ENCODE assay signal across 19 mouse cellular contexts in the genomic region with DNA sequence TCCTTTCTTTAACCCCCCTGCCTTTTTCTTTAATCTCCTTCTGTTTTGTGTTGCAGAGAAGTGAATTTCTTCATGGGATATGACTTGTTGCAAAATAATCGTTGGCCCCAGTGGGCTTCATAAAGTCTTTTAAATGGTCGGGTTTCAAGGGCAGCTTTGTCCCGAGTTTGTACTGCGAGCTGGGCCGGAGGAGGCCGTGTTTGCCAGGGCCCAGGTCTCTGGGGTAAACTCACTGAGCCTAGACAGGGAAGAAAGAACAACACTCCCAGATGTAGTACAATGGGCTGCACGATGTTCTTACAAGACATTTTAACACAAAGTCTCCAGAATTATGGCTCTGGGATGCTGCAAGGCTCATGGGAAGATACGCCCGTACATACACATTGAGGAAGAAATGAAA. TPM values are rescaled to one million over a fixed set of nuclear protein-coding genes. Genes with fewer than 3 reads are reported as not detected.
DNase-seq lines count a peak whose midpoint lies in the region; TF ChIP-seq lines count a peak whose summit lies in the region.
"Had no signal": no experiment of that assay in that cellular context is flagged by ENCODE, and none has a peak within 500 bp of the region (broad histone marks: within the 10 kb centered on the region; RNA-seq: fewer than 3 reads in every experiment).

No protein-coding gene starts in this region.

- H3K27me3 ChIP-seq in CH12.LX (replicated peaks) = no peaks in the 10 kb centered on the region
- peaks cover 13% of the 10 kb centered on the region; the same call in 1 of the 2 replicates for H3K27me3 ChIP-seq in limb, embryonic 10.5 days (ENCODE audit: low read depth, poor library complexity, severe bottlenecking)
- H3K27me3 ChIP-seq: kidney, embryonic 15.5 days; megakaryocyte, embryonic 14.5 days; midbrain, embryonic 15.5 days; neural tube, embryonic 15.5 days had no signal

- peak; percentile 7 to 46 for DNase-seq in adrenal gland, postnatal 36 days
- no peak for DNase-seq in adrenal gland, adult 8-10 months
- DNase-seq in CH12.LX (ENCODE audit: extremely low read depth) = no peak
- DNase-seq in gastrocnemius, adult 8-10 months (ENCODE audit: low spot score in 2 of 2) = peak; percentile 41 to 47
- DNase-seq in limb, embryonic 10.5 days (ENCODE audit: low spot score) = no peak
- DNase-seq in lung, adult 2 months = no peak
- DNase-seq in layer of hippocampus, adult 9-11 months = no peak
- DNase-seq: cerebellum, adult 18-20 months; cerebellum, postnatal 36 days; layer of hippocampus, postnatal 36 days; liver, postnatal 0 days; lung, postnatal 14 days; thymus, adult 2 months had no signal

- TF ChIP-seq EP300 in CH12.LX (IDR thresholded peaks at IDR 0.05; ENCODE audit: low read length) = no peak

- no peak overlapping the region for H3K27ac ChIP-seq in CH12.LX (ENCODE audit: insufficient read depth, low read depth)
- H3K27ac ChIP-seq in limb, embryonic 10.5 days = peak overlapping the region; percentile 53; the same call in 1 of the 2 replicates
- H3K27ac ChIP-seq: embryonic facial prominence, embryonic 10.5 days; kidney, embryonic 15.5 days; midbrain, embryonic 15.5 days; neural tube, embryonic 15.5 days had no signal

- no peak for TF ChIP-seq POLR2A in CH12.LX (IDR thresholded peaks at IDR 0.05; ENCODE audit: low read depth, low read length)
- TF ChIP-seq POLR2A in lung, adult 2 months (IDR thresholded peaks at IDR 0.05; ENCODE audit: borderline replicate concordance, extremely low read depth, low read depth, low read length) = no peak

- H3K9ac ChIP-seq in CH12.LX (ENCODE audit: insufficient read depth, low read depth) = no peak overlapping the region
- H3K9ac ChIP-seq: kidney, embryonic 15.5 days; liver, postnatal 0 days; midbrain, embryonic 15.5 days; neural tube, embryonic 15.5 days had no signal

- no peaks in the 10 kb centered on the region for H3K4me1 ChIP-seq in CH12.LX (ENCODE audit: control insufficient read depth in 1 of 2, insufficient read depth in 2 of 2)
- H3K4me1 ChIP-seq in limb, embryonic 10.5 days = peaks cover 19% of the 10 kb centered on the region
- no peaks in the 10 kb centered on the region; the same call in 1 of the 2 replicates for H3K4me1 ChIP-seq in lung, adult 2 months (ENCODE audit: control insufficient read depth, insufficient read depth, low read length)
- H3K4me1 ChIP-seq: megakaryocyte, embryonic 14.5 days; midbrain, embryonic 15.5 days; neural tube, embryonic 15.5 days had no signal

- dilution Hi-C loops in CH12.LX (cut with MboI; ENCODE audit: extremely low pct_ligation_motif_present, extremely low pct_unique_long_range_greater_than_20kb, low sequenced_read_pairs) = no loop called here

- H3K4me3 ChIP-seq in CH12.LX (replicated peaks in 1 of 3; ENCODE audit: low read depth in 2 of 3, low read length in 2 of 3, poor library complexity in 1 of 3) = no peak overlapping the region
- H3K4me3 ChIP-seq in limb, embryonic 10.5 days = no peak overlapping the region
- H3K4me3 ChIP-seq in lung, adult 2 months (replicated peaks; ENCODE audit: extremely low read depth, low read depth, low read length) = no peak overlapping the region
- H3K4me3 ChIP-seq: embryonic facial prominence, embryonic 10.5 days; kidney, embryonic 15.5 days; megakaryocyte, embryonic 14.5 days; midbrain, embryonic 15.5 days; myocyte; neural tube, embryonic 15.5 days had no signal

- TF ChIP-seq RAD21 in CH12.LX (IDR thresholded peaks at IDR 0.05; ENCODE audit: low read depth, low read length) = no peak

- H3K36me3 ChIP-seq in CH12.LX (replicated peaks in 1 of 2; ENCODE audit: control insufficient read depth in 1 of 2, insufficient read depth in 1 of 2, low read length in 1 of 2) = no peaks in the 10 kb centered on the region
- H3K36me3 ChIP-seq in limb, embryonic 10.5 days = no peaks in the 10 kb centered on the region
- H3K36me3 ChIP-seq: embryonic facial prominence, embryonic 10.5 days; kidney, embryonic 15.5 days; midbrain, embryonic 15.5 days; neural tube, embryonic 15.5 days had no signal

- no peak for TF ChIP-seq CTCF in CH12.LX (conservative IDR thresholded peaks at IDR 0.05 in 1 of 2, IDR thresholded peaks at IDR 0.05 in 1 of 2; ENCODE audit: low read depth in 2 of 2, low read length in 2 of 2)
- TF ChIP-seq CTCF in lung, adult 2 months (IDR thresholded peaks at IDR 0.05; ENCODE audit: insufficient read depth, low read length) = no peak

- H3K9me3 ChIP-seq in CH12.LX (replicated peaks; ENCODE audit: low read length) = no peaks in the 10 kb centered on the region
- no peaks in the 10 kb centered on the region for H3K9me3 ChIP-seq in limb, embryonic 10.5 days (replicated peaks)
- H3K9me3 ChIP-seq: embryonic facial prominence, embryonic 10.5 days; kidney, embryonic 15.5 days; megakaryocyte, embryonic 14.5 days; midbrain, embryonic 15.5 days; neural tube, embryonic 15.5 days had no signal

- in situ Hi-C loops in CH12.LX (cut with MboI; ENCODE audit: low pct_ligation_motif_present, low pct_unique_long_range_greater_than_20kb, low sequenced_read_pairs) = loop anchor here (25.0 kb wide), 1 partner anchor 209 kb away; no protein-coding TSS in a partner anchor

- 0 out of 2 replicates have a peak overlapping the region, but pooled peaks have one; percentile 15 for H3K4me2 ChIP-seq in CH12.LX (ENCODE audit: insufficient read depth, low read depth, poor library complexity, severe bottlenecking)
- H3K4me2 ChIP-seq: kidney, embryonic 15.5 days; midbrain, embryonic 15.5 days; neural tube, embryonic 15.5 days had no signal

- 85% methylated on average over 9 of the region's 9 CpGs for WGBS in limb, embryonic 10.5 days
- 80% methylated on average over 9 of the region's 9 CpGs for WGBS in lung, adult 2 months

- no peaks in the 10 kb centered on the region for H3K79me2 ChIP-seq in CH12.LX (replicated peaks; ENCODE audit: control insufficient read depth, extremely low read depth, insufficient read depth, poor library complexity, severe bottlenecking)

TF ChIP-seq in CH12.LX, 34 proteins besides CTCF, POLR2A, EP300 and RAD21:
- no peak for TF ChIP-seq ZNF384 (IDR thresholded peaks at IDR 0.05; ENCODE audit: low read depth, low read length)
- no peak for TF ChIP-seq TCF12 (IDR thresholded peaks at IDR 0.05; ENCODE audit: low read depth, low read length)
- TF ChIP-seq ZMIZ1 (IDR thresholded peaks at IDR 0.05; ENCODE audit: low read depth, low read length) = no peak
- no peak for TF ChIP-seq ZC3H11A (IDR thresholded peaks at IDR 0.05; ENCODE audit: low read depth, low read length)
- no peak for TF ChIP-seq MYC (IDR thresholded peaks at IDR 0.05; ENCODE audit: low read depth, low read length)
- TF ChIP-seq NRF1 (IDR thresholded peaks at IDR 0.05; ENCODE audit: low read depth, low read length) = no peak
- TF ChIP-seq ETS1 (conservative IDR thresholded peaks at IDR 0.05; ENCODE audit: low read depth, low read length) = no peak
- no peak for TF ChIP-seq USF2 (conservative IDR thresholded peaks at IDR 0.05; ENCODE audit: low read depth, low read length)

RNA-seq across cellular contexts. Expression of gene Bmper, which starts 23.5 kb away (rescaled TPM):
- 1 to 10 TPM; 2.2 to 2.7 TPM for total RNA-seq in adrenal gland, postnatal 36 days (2021)
- 1 to 10 TPM in 1 of 4 experiments, under 1 TPM in 3; 0.66 to 1.1 (median 0.75) TPM for total RNA-seq in adrenal gland, adult 8-10 months (2022)
- total RNA-seq in CH12.LX (2012; rRNA removed) (1.3 and 1.9 TPM in 2 replicates), CH12.LX (2014; rRNA removed) (1.4 and 1.6 TPM in 2 replicates)
- polyA plus RNA-seq in CH12.LX (2012; ENCODE audit: insufficient read length, low read depth) = 1.3 and 1.5 TPM in 2 replicates
- 1 to 10 TPM; 2.0 to 5.3 (median 3.0) TPM for total RNA-seq in gastrocnemius, adult 8-10 months (2022)
- polyA plus RNA-seq in limb, embryonic 10.5 days (2016; fragmentation: Nextera tagmentation; extraction: Ambion mirVana) = 0.55 and 2.7 TPM in 2 replicates
- 8.5 and 12.0 TPM in 2 replicates for polyA plus RNA-seq in lung, adult 2 months (2012; rRNA removed)

Comparison
In these comparisons a context has a peak if more than half of its experiments do, and no peak if none do; other contexts are left out.
1. DNase-seq: peak in adrenal gland, postnatal 36 days (2 of 2) and gastrocnemius, adult 8-10 months (2 of 2); none in adrenal gland, adult 8-10 months (single experiment), CH12.LX (single experiment), limb, embryonic 10.5 days (single experiment), lung, adult 2 months (single experiment) and layer of hippocampus, adult 9-11 months (single experiment).